Mouse (Mus musculus): ENCODE measurements around the gene Snx32. TPM values are rescaled to one million over a fixed set of nuclear protein-coding genes. Genes with fewer than 3 reads are reported as not detected.

Gene Snx32
- total RNA-seq, 2 experiments from 2014 or later, result 85.9 to 86.6 TPM

DNA sequence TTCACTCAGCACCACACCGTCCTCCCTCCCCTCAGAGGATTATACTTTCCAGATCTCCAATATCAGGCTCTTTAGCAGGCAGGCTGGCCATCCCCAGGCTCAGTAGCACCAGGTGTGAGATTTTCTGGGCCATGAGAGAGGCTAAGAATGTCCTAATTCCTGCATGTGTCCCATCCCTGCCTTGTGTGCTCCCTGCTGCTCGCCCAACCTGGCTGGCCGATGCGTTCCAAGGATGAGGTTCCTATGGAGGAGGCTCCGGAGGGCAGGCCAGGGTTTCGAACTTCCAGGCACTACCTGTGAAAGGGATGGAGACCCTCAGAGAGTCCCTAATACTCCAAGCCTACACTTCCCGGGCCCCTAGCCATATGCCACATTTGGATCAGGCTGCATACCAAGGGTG is 24.5 kb downstream of the Snx32 start:
- no peak overlapping the region for H3K27ac ChIP-seq
- no peak for TF ChIP-seq CTCF (conservative IDR thresholded peaks at IDR 0.05)
- H3K4me3 ChIP-seq, result no peak overlapping the region
- no peak for DNase-seq (ENCODE audit: low spot score in 2 of 2)

DNA sequence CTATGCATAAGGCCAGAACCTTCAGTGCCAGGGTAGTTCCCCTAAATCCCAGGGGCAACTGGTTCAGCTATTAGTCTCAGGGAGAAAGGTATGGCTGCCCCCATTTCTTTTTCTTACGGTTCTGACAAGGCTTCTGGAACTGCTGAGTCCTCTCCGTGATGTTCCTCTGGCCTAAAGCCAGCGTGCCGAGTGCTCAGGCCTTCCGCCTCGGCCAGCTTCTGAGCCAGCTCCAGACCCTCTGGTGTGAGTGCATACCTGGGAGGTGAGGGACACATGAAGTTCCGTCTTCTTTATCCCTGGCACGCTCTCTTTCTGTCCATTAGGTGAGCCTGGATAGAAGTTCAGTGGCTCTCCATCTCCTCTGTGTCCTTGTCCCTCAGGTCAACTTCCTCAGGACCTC is 25.0 kb downstream of the Snx32 start:
- H3K27ac ChIP-seq, result no peak overlapping the region
- DNase-seq (ENCODE audit: low spot score in 2 of 2), result no peak
- H3K4me3 ChIP-seq, result no peak overlapping the region
- no peak for TF ChIP-seq CTCF (conservative IDR thresholded peaks at IDR 0.05)

DNA sequence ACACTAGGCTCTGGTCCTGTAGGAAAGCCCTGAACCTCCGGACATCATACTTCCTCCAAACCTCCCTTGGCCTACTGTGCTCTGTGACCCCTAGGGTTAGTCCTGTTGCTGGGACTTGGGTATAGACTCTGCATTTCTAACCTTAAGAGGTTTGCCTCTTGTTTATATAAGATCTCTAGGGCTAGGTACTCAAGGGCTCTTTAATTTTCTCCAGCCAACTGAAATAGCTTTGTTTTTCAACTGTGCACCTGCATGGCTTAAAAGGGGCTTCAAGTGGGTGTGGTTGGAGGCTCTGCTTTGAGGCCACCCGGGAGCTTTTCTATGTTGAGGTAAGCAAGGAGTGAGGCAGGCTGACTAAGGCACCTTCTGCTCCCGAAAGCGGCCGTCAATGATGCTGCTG is 25.8 kb downstream of the Snx32 start:
- H3K27ac ChIP-seq, result no peak overlapping the region
- DNase-seq (ENCODE audit: low spot score in 2 of 2), result no peak
- H3K4me3 ChIP-seq, result no peak overlapping the region
- no peak for TF ChIP-seq CTCF (conservative IDR thresholded peaks at IDR 0.05)

DNA sequence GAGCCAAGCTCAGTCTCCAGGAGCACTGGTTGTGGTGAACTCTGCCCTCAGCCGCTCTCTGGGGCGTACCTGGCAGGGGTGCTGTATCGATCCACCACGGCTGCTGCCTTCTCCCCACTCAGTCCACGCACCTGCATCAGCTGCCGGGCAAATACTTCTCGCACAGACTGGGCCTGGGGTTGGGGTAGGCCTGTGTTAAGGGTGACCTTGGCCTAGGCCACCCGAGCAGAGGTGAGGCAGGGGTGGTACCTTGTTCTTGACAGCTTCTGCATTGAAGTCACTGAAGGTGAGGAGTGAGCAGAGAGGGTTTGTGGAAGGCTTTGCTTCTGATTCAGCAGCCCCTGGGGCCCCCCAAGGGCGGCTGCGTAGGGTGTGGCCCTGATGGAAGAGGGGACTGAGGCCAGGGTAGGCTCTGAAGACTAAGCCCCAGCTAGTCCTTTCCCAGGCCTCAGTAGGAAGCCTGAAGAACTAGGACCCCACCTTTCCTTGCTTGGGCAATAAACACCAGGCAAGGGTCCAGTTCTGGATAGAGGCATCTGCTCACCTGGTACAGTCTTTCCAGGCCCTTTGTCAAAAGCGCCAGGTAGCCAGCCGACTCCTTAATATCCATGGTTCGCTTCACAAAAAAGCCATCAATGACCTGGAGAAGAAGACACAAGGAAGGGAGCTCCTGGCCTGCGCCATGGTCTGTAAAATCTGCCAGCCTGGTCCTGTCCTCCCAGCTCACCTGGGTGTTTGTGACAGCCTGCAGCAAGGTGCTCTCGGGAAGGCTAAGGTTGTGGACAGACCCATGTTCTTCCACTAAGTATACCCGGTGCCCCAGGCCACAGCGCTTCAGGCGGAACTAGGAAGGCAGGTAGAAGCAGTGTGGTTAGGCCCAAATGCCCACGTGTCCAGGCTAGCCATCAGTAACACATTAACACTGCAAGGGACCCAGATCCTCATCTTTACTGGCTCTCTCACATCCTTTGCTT is 26.7 kb downstream of the Snx32 start:
- Histone ChIP-seq H3K4me3 (no peak overlapping the region), H3K27ac (no peak overlapping the region)
- no peak for TF ChIP-seq CTCF (conservative IDR thresholded peaks at IDR 0.05)
- no peak for DNase-seq (ENCODE audit: low spot score in 2 of 2)

DNA sequence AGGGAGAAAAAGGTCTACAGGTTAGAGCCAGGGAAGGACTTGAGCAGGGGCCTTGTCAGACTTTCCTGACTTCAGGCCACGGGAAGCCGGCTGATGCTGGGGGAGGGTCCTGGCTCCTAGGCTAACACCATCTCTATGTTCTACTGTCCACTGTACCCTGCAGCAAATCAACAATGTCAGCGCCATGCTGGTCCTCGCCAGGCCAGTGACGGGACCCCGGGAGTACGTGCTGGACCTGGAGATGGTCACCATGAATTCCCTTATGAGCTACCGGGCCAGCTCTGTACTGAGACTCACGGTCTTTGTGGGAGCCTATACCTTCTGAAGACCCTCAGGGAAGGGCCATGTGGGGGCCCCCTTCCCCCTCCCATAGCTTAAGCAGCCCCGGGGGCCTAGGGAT is 28.9 kb downstream of the Snx32 start:
- no peak overlapping the region for H3K4me3 ChIP-seq
- DNase-seq (ENCODE audit: low spot score in 2 of 2), result no peak
- H3K27ac ChIP-seq, result no peak overlapping the region
- TF ChIP-seq CTCF (conservative IDR thresholded peaks at IDR 0.05), result no peak

DNA sequence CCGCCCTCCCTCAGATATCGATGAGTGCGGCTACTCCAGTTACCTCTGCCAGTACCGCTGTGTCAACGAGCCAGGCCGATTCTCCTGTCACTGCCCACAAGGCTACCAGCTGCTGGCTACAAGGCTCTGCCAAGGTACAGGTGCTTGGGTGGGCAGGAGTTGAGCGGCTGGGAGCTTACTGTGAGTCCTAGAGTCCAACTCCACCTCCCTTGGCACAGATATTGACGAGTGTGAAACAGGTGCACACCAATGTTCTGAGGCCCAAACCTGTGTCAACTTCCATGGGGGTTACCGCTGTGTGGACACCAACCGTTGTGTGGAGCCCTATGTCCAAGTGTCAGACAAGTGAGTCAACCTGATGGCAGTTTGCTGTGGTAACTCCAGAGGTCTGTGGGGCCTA is 30.3 kb downstream of the Snx32 start:
- no peak overlapping the region for H3K27ac ChIP-seq
- no peak for DNase-seq (ENCODE audit: low spot score in 2 of 2)
- no peak overlapping the region for H3K4me3 ChIP-seq
- no peak for TF ChIP-seq CTCF (conservative IDR thresholded peaks at IDR 0.05)

DNA sequence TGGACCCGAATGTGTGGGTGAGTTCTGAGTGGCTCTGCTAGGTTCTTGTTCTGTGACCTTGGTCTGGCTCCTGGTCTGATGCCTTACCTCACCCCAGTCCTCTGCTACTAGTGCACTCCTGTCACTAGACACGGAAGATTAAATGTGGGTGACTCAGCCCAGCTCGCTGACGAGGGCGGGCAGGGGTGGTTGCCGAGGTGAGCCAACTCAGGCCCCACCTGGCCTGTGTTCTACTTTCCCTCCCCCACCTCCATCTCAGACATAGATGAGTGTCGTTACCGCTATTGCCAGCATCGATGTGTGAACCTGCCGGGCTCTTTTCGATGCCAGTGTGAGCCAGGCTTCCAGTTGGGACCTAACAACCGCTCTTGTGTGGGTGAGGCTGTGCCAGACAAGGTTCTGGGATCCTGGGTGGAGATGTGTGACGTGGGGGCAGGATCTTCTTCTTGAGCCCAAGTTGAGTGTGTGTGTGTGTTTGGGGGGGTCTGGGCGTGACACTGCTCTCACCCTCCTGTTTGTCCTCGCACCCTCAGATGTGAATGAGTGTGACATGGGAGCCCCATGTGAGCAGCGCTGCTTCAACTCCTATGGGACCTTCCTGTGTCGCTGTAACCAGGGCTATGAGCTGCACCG is 32.6 kb downstream of the Snx32 start:
- no peak for TF ChIP-seq CTCF (conservative IDR thresholded peaks at IDR 0.05)
- no peak for DNase-seq (ENCODE audit: low spot score in 2 of 2)
- no peak overlapping the region for H3K27ac ChIP-seq
- H3K4me3 ChIP-seq, result no peak overlapping the region

DNA sequence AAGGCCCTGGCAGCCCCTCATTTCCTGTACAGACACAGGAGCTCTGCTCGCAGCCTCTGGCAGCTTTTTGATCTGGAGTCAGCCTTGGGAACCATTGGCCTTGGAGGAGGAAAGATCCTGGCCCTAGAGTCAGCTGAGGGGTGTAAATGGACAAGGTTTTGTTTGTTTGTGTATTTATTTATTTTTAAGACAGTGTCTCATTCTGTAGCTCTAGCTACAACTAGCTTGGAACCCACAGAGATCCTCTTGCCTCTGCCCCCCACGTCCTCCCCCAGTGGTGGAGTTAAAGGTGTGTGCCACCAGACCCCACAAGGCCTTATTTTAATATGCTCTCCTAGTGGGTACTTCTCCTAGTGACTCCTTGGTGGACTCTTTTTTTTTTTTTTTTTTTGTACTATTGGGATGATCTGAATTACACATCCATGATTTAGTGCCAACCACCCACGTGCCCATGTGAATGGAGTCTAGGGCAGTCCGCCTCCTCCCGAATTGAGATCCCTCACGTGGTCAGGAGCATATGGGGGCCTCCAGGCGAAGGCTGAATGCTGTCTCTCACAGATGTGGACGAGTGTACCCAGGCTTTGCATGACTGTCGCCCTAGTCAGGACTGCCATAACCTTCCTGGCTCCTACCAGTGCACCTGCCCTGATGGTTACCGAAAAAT is 33.2 kb downstream of the Snx32 start:
- DNase-seq (ENCODE audit: low spot score in 2 of 2), result peak in 1 of 2 experiments; percentile 42
- no peak overlapping the region for H3K4me3 ChIP-seq
- no peak overlapping the region for H3K27ac ChIP-seq
- TF ChIP-seq CTCF (conservative IDR thresholded peaks at IDR 0.05), result no peak

DNA sequence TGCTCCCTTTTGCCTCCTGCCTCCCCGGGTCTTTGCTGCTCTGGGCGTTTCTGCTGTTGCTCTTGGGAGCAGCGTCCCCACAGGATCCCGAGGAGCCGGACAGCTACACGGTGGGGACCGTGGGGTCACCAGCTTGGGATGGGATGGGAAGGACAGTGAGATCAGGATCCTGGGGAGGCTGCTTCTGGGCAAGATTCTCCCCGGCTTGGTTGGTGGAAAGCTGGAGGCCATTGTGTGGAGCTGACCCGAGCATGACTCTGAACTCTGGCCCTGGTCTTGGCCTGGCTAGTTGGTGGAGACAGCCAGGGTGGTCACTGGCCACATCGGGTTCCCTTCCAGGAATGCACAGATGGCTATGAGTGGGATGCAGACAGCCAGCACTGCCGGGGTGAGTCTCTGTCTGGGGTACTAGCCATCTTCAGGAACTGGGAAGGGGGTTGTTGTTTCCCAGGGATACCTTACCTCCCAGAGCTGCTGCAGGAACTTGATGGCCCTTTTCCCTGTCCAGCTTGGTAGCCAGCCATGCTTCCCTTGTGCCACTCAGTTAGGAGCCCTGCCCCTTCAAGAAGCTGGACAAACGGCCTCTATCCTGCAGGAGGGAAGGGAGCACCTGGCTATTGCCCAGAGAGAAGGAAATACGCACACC is 35.1 kb downstream of the Snx32 start:
- Histone ChIP-seq H3K27ac (peak overlapping the region; percentile 82), H3K4me3 (peak overlapping the region; percentile 55)
- DNase-seq (ENCODE audit: low spot score in 2 of 2), result no peak
- TF ChIP-seq CTCF (conservative IDR thresholded peaks at IDR 0.05), result no peak

DNA sequence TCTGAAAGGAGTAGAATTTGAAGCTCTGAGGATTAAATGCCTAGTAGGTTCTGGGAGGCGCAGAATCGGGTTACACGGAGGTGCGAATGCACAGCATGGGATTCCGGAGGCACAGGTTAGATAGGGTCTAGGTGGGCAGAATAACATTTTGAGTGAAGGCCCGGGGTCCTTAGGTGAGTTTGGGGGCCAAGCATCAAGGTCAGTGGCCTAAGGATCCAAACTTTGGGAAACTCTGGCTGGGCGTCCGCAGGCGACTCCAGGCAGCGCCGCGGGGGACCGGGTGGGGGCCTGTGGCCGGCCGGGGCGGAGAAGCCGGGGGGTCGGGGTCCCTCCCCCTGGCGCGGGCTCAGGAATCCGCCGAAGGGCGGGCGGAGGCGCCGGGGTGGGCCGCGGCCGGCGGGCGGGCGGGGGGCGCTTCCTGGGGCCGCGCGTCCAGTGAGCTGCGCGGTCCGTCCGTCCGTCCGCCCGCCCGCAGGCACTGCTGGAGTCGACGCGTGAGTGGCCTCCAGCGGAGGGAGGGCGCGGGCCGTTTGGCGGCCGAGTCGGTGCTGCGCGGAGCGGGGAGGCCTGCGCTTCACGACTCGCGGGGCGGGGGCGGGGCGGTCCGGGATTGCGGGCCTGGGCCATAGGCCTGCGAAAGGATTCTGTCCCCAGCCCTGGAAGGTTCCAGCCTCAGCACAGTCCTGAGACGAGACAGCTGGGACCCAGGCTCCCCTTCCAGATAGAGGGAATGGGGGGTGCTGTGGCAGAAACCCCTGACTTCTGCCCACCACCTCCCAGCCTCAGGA is 35.9 kb downstream of the Snx32 start:
- DNase-seq (ENCODE audit: low spot score in 2 of 2), result no peak
- no peak for TF ChIP-seq CTCF (conservative IDR thresholded peaks at IDR 0.05)
- Histone ChIP-seq H3K27ac (peak overlapping the region; percentile 82), H3K4me3 (peak overlapping the region; percentile 55)

DNA sequence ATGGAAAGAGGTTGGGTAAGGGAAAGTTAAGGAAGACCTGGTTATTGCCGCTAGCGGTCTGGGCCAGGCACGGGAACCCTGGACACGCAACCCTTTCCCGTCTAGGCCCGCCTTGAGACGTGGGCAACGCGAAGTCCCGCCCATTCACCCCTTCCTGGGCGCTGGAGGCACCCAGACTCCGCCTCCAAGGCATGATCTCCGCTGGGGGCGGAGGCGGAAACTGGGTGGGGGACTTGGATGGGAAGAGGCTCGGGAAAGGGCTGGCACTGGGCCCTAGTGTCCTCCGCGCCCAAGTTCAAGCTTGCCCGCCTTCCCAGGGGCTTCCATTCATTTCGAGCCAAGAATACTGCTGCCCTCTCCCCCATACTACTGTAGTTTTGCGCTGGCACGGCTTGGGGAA is 36.6 kb downstream of the Snx32 start, which contains the start of gene Efemp2:
Gene Efemp2 (plus strand): TSS at position 235 of the 400 bp plus-strand sequence.
- no peak for TF ChIP-seq CTCF (conservative IDR thresholded peaks at IDR 0.05)
- Histone ChIP-seq H3K27ac (peak within 1 kb of the TSS; percentile 82), H3K4me3 (peak within 1 kb of the TSS; percentile 55)
- DNase-seq (ENCODE audit: low spot score in 2 of 2), result peak; percentile 55 to 60

DNA sequence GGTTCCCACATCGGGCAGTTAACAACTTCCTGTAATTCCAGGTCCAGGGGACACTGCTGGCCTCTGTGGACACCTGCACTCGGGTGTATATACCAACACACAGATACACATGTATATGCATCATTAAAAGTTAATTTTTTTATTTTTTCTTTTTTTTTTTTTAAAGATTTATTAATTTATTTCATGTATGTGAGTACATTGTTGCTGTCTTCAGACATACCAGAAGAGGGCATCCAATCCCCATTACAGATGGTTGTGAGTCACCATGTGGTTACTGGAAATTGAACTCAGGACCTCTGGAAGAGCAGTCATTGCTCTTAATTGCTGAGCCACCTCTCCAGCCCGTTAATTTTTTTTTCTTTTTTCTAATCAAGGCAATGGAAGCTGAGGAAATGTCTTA is 37.5 kb downstream of the Snx32 start:
- no peak for DNase-seq (ENCODE audit: low spot score in 2 of 2)
- peak; percentile 67 for TF ChIP-seq CTCF (conservative IDR thresholded peaks at IDR 0.05)
- Histone ChIP-seq H3K4me3 (no peak overlapping the region), H3K27ac (no peak overlapping the region)

All from layer of hippocampus, adult 2 months (tissue).